Mouse (Mus musculus) lung, postnatal 36 days (tissue): ENCODE results near the gene Defb47.

ENCODE experiments used
- DNase-seq: peaks from one replicate; pipeline ENCODE4 v3.0.0; 2022; ENCODE audit warnings: mixed read lengths

Defb47 gene

DNA sequence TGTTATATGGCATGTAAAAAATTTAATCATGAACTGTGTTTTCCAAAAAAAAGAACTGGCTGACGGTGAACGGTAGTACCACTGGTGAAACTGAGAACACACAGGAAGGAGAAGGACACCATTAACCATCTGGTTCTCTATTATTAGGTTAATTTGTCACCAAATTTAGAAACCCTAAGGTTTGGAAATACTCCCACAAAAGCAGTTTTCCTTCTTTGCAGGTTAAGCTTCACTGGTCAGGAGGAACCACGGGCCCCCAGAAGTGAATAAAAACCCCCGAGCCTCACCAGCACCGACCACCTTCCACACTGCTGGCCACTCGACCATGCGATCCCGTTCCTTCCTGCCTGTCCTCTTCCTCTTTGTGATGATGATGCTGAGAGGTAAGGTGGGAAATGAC is at the start of gene Defb47:
Gene Defb47 (plus strand): TSS at position 301 of the 400 bp plus-strand sequence.
- no peak for DNase-seq

DNA sequence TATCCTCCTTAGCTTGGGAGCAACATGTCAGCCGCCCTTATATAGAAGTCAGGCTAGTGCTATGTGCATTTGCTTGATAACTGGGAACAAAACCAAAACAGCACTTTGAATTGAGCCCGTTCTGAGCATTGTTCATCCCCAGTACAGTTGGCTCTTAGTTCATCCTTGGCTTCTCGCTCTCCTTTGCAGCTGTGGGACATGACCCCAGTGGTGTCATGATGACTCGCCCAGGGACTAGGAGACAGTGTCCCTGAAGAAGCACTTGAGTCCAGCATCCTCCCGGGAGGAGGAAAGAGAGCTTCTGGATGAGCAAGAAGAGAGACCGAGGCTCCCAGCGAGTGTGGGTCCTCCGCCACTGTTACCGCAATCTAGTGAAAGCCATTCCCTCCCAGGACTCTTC is 41.8 kb upstream of the Defb47 start:
- no peak for DNase-seq

DNA sequence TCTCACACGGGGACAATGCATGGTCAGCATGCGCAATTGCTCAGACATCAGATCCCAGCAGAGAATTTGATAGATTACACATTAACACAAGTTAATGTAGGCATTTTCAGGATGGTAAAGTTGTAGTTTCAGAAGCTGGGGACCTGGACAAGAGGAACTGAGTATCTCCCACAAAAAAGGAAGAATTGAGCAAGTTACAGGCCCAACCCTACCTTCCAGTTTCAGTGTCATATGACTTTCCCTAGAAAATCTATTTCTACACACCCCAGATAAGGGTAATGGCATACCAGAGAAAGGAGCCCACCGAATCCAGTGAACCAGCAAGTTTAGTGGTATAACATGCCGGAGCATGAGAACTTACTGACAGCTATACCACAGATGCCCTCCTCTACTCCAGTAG is 34.2 kb upstream of the Defb47 start:
- DNase-seq: no peak

GRCm38 (mm10) chr14:62965342-62965741 is 32.5 kb upstream of the Defb47 start:
- no peak for DNase-seq

- DNase-seq: peak; percentile 60
These were observed 31.9 kb upstream of the Defb47 start for GRCm38 (mm10) chr14:62965811-62966520.

DNA sequence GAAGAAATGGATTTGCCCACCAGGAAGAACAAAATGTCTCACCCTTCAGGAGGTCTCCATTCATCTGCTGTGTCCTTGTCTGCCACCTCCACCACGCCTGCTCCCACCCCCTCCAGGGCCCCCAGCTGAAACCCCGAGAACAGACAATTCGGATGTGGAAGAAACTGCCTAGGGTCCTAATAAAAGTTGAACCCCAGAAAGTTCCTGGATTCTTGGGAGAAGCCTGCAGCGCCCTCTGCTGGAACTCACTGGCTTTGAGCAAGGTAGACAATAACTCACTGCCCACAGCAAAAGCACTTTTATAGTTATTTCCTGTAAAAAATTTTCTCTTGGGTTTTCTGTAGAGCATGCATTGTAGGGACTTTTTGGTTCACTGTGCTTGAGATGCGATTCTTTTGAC is 22.8 kb upstream of the Defb47 start:
- DNase-seq: peak; percentile 86

DNA sequence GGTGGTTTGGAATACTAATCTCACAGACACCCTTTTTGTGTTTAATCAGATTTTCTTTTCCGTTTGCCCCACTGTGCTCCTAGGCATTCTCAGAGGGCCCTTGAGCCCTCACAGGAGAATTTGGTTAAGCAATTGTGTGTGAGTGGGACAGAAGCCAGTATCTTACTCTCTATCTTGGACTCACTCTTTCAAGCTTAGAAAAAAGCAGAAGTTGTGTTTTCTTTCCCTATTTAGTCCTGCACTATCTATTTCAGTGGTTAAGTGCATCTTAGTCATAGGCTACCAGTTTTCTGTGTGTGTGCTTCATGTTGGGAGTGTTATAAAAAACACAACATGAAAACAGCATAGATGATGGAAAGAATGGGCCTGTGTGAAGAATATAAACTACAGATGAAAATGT is 18.1 kb upstream of the Defb47 start:
- no peak for DNase-seq

DNA sequence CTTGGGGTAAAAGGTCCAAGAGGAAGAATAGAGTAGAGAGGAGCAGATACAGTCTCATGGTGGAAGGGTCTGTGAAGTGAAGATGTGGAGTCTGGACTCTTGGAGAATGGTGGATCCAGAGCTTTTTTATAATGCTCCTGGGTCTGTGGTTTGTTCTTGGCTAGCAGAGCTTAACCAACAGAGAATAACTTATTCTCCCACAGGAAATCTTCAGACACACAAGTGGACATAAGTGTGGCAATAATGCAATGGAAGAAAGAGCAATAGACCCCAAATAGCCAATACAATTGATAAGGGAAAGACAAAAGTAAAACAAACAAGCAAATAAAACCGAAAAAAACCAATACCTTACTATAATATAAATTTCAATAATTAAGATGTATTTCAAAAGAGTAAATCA is 13.5 kb upstream of the Defb47 start, which contains the start of gene Defb48:
Gene Defb48 (minus strand): TSS at position 101 of the 400 bp plus-strand sequence.
- DNase-seq: no peak

DNA sequence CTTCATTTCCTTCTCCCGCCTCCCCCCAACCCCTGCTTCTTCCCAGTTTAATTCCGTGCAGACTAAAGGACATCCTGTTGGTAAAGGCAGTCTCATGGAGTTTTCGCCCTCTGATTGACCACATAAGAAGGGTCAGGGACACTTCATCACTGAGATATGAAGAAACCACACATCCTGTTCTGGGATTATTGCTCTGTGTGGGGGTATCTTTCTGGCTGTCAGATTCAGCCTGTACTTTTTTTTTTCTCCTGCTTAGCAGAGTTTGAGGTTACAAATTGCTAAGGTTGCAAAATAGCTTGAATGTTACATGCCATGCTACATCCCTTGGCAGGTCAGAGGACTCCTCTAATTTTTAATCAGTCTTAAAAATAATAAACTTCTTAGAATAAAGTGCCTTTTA is 6.6 kb upstream of the Defb47 start:
- DNase-seq: no peak

GRCm38 (mm10) chr14:62991849-62992510 is 5.9 kb upstream of the Defb47 start:
- DNase-seq: no peak

DNA sequence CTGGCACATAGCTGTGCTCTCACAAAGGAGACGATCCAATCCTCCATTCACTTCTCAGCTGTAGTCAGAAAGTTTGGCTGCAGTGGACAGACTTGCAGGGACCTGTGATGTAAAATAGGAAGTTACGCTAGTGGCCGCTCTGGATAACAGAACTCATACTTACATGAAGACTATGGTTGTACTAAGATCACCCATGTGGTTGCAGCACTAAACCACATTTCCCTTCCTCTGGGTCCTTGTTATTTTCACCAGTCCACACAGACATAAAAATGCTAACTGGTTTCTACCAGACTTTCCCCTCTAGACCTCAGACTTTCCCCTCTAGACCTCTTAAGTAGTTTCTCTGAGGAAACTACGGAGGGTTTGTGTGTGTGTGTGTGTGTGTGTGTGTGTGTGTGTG is 1.1 kb downstream of the Defb47 start:
- no peak for DNase-seq

DNA sequence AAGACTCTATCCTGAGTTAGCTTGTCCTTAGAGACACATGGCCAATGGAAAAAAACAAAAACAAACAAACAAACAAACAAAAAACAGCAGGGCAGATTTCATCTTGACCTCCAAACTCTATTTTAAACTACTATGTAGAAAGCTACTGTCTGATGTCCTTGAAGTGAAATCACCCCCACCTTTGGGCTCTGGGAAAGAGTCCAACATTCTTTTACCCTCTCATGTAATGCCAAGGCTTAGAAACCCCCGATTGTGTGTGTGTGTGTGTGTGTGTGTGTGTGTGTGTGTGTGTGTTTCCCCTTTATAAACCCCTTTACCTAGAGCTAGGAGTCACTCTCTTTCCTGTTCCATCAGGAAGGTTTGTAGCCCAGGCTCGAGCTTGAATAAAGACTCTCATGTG is 4.7 kb downstream of the Defb47 start:
- DNase-seq: no peak

DNA sequence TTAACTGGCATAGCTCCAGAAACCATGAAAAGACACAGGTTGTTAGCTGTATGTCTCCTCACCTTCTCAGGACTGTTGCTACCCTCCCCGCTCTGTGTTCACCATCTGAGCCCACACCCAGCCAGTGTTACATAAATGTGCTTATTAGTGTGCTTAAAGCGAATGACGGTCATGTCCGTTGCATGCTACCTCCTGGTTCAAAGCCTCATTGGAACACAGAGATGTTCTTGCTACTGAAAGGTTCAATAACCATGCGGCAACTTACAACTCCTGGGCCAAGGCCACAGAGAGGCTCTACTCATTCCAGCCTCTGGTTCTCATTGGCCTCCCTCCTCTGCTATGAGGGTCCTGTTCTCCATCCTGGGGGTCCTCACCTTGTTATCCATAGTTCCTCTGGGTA is 13.6 kb downstream of the Defb47 start, which contains the start of gene Defb43:
Gene Defb43 (plus strand): TSS at position 301 of the 400 bp plus-strand sequence.
- DNase-seq: no peak

- no peak for DNase-seq
These were observed 15.2 kb downstream of the Defb47 start for GRCm38 (mm10) chr14:63013082-63013481.

DNA sequence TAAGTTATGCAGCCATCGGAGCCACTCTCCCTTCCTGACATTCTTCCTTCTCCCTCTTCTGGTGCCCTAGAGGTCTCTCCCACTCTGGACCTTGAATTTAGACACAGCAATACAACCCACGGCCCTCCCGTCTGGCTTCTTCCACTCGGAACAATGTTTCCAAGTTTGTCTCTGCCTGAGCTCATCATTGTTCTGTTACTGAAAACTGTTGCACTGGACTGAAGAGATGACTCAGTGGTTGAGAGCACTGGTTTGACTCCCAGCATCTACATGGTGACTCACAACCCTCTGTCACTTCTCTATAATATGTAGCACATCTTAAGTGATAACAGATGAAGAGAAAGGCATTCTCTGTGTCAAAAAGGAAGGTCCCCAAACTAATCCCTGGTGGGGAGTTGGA is 16.8 kb downstream of the Defb47 start:
- DNase-seq: no peak

- no peak for DNase-seq
These were observed 22.8 kb downstream of the Defb47 start for GRCm38 (mm10) chr14:63020524-63021156.

GRCm38 (mm10) chr14:63046691-63047090 is 48.8 kb downstream of the Defb47 start, which contains the start of gene Defb42:
Gene Defb42 (plus strand): TSS chr14:63046991.
- DNase-seq: no peak

GRCm38 (mm10) chr14:63049910-63050370 is 52.1 kb downstream of the Defb47 start, which contains the start of gene Defb30:
Gene Defb30 (minus strand): TSS chr14:63049960.
- DNase-seq: no peak
